Mouse (Mus musculus): Measurements from ENCODE around the gene Tenm2.

The Tenm2 gene

GRCm38 (mm10) chr11:36362514-36362913, 873.2 kb downstream of the Tenm2 start:
- no peak for DNase-seq (ENCODE audit: low read depth, low spot score)

GRCm38 (mm10) chr11:36353252-36353651, 882.5 kb downstream of the Tenm2 start:
- no peak for DNase-seq (ENCODE audit: low read depth, low spot score)

- no peak for DNase-seq (ENCODE audit: low read depth, low spot score)
These were observed 884.0 kb downstream of the Tenm2 start for GRCm38 (mm10) chr11:36351752-36352151.

- DNase-seq (ENCODE audit: low read depth, low spot score) = no peak
These were observed 884.4 kb downstream of the Tenm2 start for GRCm38 (mm10) chr11:36351341-36351740.

- no peak for DNase-seq (ENCODE audit: low read depth, low spot score)
These were observed 885.5 kb downstream of the Tenm2 start for GRCm38 (mm10) chr11:36350264-36350663.

GRCm38 (mm10) chr11:36349856-36350255, 885.9 kb downstream of the Tenm2 start:
- no peak for DNase-seq (ENCODE audit: low read depth, low spot score)

GRCm38 (mm10) chr11:36341799-36342198, 894.0 kb downstream of the Tenm2 start:
- DNase-seq (ENCODE audit: low read depth, low spot score) = no peak

GRCm38 (mm10) chr11:36338424-36338823, 897.3 kb downstream of the Tenm2 start:
- no peak for DNase-seq (ENCODE audit: low read depth, low spot score)

- peak; percentile 7 for DNase-seq (ENCODE audit: low read depth, low spot score)
These were observed 898.7 kb downstream of the Tenm2 start for GRCm38 (mm10) chr11:36337063-36337462.

GRCm38 (mm10) chr11:36335147-36335546, 900.6 kb downstream of the Tenm2 start:
- DNase-seq (ENCODE audit: low read depth, low spot score) = no peak

GRCm38 (mm10) chr11:36334100-36334735, 901.5 kb downstream of the Tenm2 start:
- DNase-seq (ENCODE audit: low read depth, low spot score) = peak; percentile 14

- DNase-seq (ENCODE audit: low read depth, low spot score) = no peak
These were observed 903.5 kb downstream of the Tenm2 start for GRCm38 (mm10) chr11:36332222-36332621.

- DNase-seq (ENCODE audit: low read depth, low spot score) = no peak
These were observed 904.2 kb downstream of the Tenm2 start for GRCm38 (mm10) chr11:36331408-36332178.

- no peak for DNase-seq (ENCODE audit: low read depth, low spot score)
These were observed 908.5 kb downstream of the Tenm2 start for GRCm38 (mm10) chr11:36327243-36327642.

- DNase-seq (ENCODE audit: low read depth, low spot score) = no peak
These were observed 926.4 kb downstream of the Tenm2 start for GRCm38 (mm10) chr11:36309317-36309716.

- no peak for DNase-seq (ENCODE audit: low read depth, low spot score)
These were observed 928.5 kb downstream of the Tenm2 start for GRCm38 (mm10) chr11:36307276-36307675.

GRCm38 (mm10) chr11:36305348-36305950, 930.3 kb downstream of the Tenm2 start:
- no peak for DNase-seq (ENCODE audit: low read depth, low spot score)

GRCm38 (mm10) chr11:36302913-36303371, 932.8 kb downstream of the Tenm2 start:
- no peak for DNase-seq (ENCODE audit: low read depth, low spot score)

- no peak for DNase-seq (ENCODE audit: low read depth, low spot score)
These were observed 933.7 kb downstream of the Tenm2 start for GRCm38 (mm10) chr11:36302096-36302495.

- no peak for DNase-seq (ENCODE audit: low read depth, low spot score)
These were observed 939.2 kb downstream of the Tenm2 start for GRCm38 (mm10) chr11:36296568-36296967.

- no peak for DNase-seq (ENCODE audit: low read depth, low spot score)
These were observed 943.6 kb downstream of the Tenm2 start for GRCm38 (mm10) chr11:36292206-36292605.

- no peak for DNase-seq (ENCODE audit: low read depth, low spot score)
These were observed 949.5 kb downstream of the Tenm2 start for GRCm38 (mm10) chr11:36286246-36286645.

GRCm38 (mm10) chr11:36280533-36280932, 955.2 kb downstream of the Tenm2 start:
- no peak for DNase-seq (ENCODE audit: low read depth, low spot score)

Measured in ZHBTc4 (cell line).